Mouse (Mus musculus) hindbrain, postnatal 0 days (tissue): Measurements from ENCODE around the gene Hsd17b1. TPM values are rescaled to one million over a fixed set of nuclear protein-coding genes. Genes with fewer than 3 reads are reported as not detected.
A peak's percentile ranks its signal among the peaks of the same experiment; 100 is the strongest.

Experiments
- ATAC-seq: fragments of 200-750 bp; cut with Nextera tagmentation; 2 replicates; pipeline ENCODE4 v1.8.0; 2017; ENCODE audit warnings: mild to moderate bottlenecking, moderate TSS enrichment, moderate library complexity
- DNase-seq: peaks from one replicate; pipeline ENCODE4 v3.0.0-alpha.2; 2015; ENCODE audit warnings: low spot score
- H3K27ac ChIP-seq: fragments of 300-500 bp; sonication (generic); 2 replicates; pipeline ENCODE4 v1.5.1; 2014; ENCODE audit warnings: mild to moderate bottlenecking
- H3K27me3 ChIP-seq: fragments of 300-500 bp; sonication (generic); 2 replicates; pipeline ENCODE4 v1.6.1; 2014; ENCODE audit warnings: low read length, mixed read lengths; ENCODE audit not compliant: insufficient read depth
- H3K36me3 ChIP-seq: fragments of 300-500 bp; sonication (generic); 2 replicates; pipeline ENCODE4 v1.6.1; 2014; ENCODE audit warnings: low read length, mixed read lengths; ENCODE audit not compliant: insufficient read depth
- H3K4me1 ChIP-seq: fragments of 300-500 bp; sonication (generic); 2 replicates; pipeline ENCODE4 v1.6.1; 2014; ENCODE audit warnings: antibody characterized with exemption, low read length, mixed read lengths; ENCODE audit not compliant: insufficient read depth
- H3K4me2 ChIP-seq: fragments of 300-500 bp; sonication (generic); 2 replicates; pipeline ENCODE4 v1.6.1; 2014; ENCODE audit warnings: low read depth, mild to moderate bottlenecking, low read length, moderate library complexity, mixed read lengths
- H3K4me3 ChIP-seq: fragments of 300-500 bp; sonication (generic); 2 replicates; pipeline ENCODE4 v1.5.1; 2014; ENCODE audit warnings: low read length
- H3K9ac ChIP-seq: fragments of 300-500 bp; sonication (generic); replicated peaks from 2 replicates; pipeline ENCODE4 v1.6.1; 2014; ENCODE audit warnings: mild to moderate bottlenecking, low read length, moderate library complexity, mixed read lengths
- H3K9me3 ChIP-seq: fragments of 300-500 bp; sonication (generic); 2 replicates; pipeline ENCODE4 v1.6.1; 2016; ENCODE audit warnings: low read length, mixed read lengths
- CTCF ChIP-seq: IDR thresholded peaks from 2 replicates; pipeline ENCODE4 v1.5.1; 2016; ENCODE audit warnings: antibody characterized with exemption, control low read depth, low read depth
- WGBS: fragments of 180-500 bp; shearing (Covaris S2); extraction: QIAGEN DNeasy Blood & Tissue Kit; methylation state at CpG from one replicate; pipeline ENCODE4 v1.1.7; 2014; 5-methylcytosine and 5-hydroxymethylcytosine counted together
- polyA plus RNA-seq: library from polyadenylated mRNA; unstranded; fragments of >200 nt; fragmentation: Nextera tagmentation; extraction: Ambion mirVana; gene quantifications from 2 replicates; pipeline ENCODE4 v1.2.1, GENCODE M21; 2015
- total RNA-seq: library from RNA; depleted of rRNA; stranded (reverse); fragments of >200 nt; gene quantifications from 2 replicates; pipeline ENCODE4 v1.2.3, GENCODE M21; 2014

Gene Hsd17b1
- total and polyA plus RNA-seq, 2 experiments from 2014 or later, result 0.16 TPM; not detected in 1

DNA sequence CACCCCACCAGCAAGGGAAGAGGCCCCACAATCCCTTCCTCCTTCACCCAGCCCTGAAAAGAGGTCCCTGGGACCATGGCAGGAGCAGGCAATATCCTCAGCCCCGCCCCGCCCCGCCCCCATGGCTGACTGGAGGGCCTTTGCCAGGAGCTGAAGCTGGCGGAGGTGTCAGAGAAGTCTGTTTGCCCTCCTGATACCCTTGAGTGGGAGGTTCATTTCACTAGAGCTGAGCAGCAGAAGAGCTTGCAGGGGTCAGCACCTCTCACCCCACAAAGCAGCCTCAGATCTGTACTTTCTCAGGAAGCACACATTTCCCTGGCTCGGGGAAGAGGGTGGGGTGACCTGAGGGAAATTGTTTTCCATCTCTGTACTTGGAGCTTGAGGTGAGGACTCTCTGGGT lies 19.5 kb upstream of the Hsd17b1 start:
- H3K4me3 ChIP-seq, result no peak overlapping the region
- 74% methylated on average over 5 of the region's 5 CpGs for whole genome bisulfite sequencing
- no peaks in the 10 kb centered on the region for H3K27me3 ChIP-seq
- H3K27ac ChIP-seq, result peak overlapping the region; percentile 16
- TF ChIP-seq CTCF, result no peak
- no peak for DNase-seq
- no peaks in the 10 kb centered on the region for H3K4me1 ChIP-seq
- no peak overlapping the region for H3K9ac ChIP-seq
- H3K4me2 ChIP-seq, result no peak overlapping the region
- ATAC-seq, result no peak
- H3K9me3 ChIP-seq, result no peaks in the 10 kb centered on the region
- peaks cover 51% of the 10 kb centered on the region for H3K36me3 ChIP-seq

DNA sequence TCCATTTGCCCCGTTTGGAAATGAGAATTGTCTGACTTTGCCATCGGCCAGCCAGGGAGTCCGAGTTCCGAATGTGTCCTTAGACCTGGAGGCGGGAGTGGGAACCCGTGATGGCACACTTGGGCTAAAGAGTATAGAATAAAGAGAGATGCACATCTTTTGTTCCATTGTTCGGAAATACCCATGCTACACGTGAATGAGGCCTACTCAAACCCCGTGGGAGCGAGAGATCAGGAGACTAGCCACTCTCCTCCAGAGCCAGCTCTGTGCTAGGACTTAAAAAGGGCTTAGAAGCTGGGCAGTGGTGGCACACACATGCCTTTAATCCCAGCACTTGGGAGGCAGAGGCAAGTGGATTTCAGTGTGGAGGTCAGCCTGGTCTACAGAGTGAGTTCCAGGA lies 18.7 kb upstream of the Hsd17b1 start:
- Histone ChIP-seq H3K27me3 (no peaks in the 10 kb centered on the region), H3K4me1 (no peaks in the 10 kb centered on the region), H3K9ac (no peak overlapping the region), H3K4me2 (no peak overlapping the region), H3K36me3 (peaks cover 43% of the 10 kb centered on the region), H3K27ac (peak overlapping the region; percentile 70; the same call in 1 of the 2 replicates), H3K9me3 (no peaks in the 10 kb centered on the region), H3K4me3 (no peak overlapping the region)
- no peak for TF ChIP-seq CTCF
- no peak for ATAC-seq
- no peak for DNase-seq
- 70% methylated on average over 10 of the region's 10 CpGs for WGBS

DNA sequence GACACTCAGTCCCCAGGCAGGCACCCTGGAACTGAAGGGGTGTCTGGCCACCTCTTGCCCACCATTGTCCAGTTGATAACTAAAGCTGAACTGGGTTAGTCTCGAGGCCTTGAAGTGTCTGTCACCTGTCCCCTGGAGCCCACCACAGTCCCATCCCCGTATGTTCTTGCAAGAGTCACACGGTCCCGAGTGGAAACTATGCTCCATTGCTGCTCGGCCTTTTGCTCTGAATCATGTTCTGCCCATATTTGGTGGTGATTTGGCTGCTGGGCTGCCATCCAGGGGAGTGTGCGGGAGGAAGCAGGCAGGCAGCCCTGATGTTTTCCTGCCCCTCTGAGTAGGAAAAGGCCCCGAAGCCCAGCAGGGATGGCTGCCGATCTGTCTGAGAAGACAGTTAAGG lies 18.1 kb upstream of the Hsd17b1 start:
- ATAC-seq, result peak; percentile 25; the same call in 1 of the 2 replicates
- TF ChIP-seq CTCF, result no peak
- Histone ChIP-seq H3K27me3 (no peaks in the 10 kb centered on the region), H3K4me3 (no peak overlapping the region), H3K27ac (peak overlapping the region; percentile 70), H3K4me1 (no peaks in the 10 kb centered on the region), H3K9ac (no peak overlapping the region), H3K4me2 (no peak overlapping the region), H3K36me3 (peaks cover 43% of the 10 kb centered on the region), H3K9me3 (no peaks in the 10 kb centered on the region)
- DNase-seq, result peak; percentile 46
- WGBS, result 28% methylated on average over 8 of the region's 8 CpGs

DNA sequence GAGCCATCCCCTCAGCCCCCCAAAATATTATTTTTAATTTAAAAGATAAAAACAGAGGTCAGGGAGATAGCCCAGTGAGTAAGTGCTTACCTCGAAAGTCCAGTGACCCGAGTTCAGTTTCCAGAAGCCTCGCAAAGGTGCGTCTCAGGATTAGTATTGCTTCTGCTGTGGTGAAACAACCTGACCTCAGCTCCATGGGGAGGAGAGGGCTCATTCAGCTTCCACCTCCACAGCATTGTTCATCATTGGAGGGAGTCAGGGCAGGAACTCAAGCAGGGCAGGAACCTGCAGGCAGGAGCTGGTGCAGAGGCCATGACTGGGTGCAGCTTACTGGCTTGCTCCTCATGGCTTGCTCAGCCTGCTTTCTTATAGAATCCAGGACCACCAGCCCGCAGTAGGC lies 17.2 kb upstream of the Hsd17b1 start:
- WGBS, result 89% methylated on average over 5 of the region's 5 CpGs
- H3K36me3 ChIP-seq, result peaks cover 34% of the 10 kb centered on the region

DNA sequence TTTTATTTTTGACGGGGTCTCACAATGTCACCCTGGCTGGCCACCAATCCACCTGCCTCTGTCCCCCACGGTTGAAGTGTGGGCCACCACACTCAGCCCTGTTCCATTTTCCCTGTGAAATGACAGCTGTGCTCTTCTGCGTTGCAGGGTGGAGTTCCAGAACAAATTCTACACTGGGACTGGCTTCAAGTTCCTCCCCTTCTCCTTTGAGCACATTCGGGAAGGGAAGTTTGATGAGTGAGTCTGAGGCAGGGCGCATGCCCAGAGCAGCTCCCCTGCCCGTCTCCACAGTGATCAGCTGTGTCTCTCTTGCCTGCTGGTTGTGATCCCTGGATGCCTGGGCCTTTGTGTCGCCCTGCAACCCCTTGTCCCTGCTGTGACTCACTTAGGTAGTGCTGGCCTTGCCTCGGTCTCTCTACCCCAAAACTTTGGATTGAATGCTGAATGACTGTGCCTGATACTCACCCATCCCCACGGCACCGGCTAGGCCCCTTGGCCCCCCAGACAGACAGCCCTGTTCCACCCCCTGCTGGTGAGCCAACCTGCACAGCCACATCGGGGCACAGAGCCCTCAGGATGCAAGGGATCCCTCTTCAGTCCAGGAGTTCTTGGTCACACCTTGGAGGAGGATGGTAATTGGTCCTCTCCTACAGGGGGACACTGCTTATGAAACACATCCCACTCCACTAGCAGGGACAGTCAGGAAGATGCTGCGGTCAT lies 15.9 kb upstream of the Hsd17b1 start:
- DNase-seq, result no peak
- H3K27me3 ChIP-seq, result no peaks in the 10 kb centered on the region
- H3K9ac ChIP-seq, result no peak overlapping the region
- TF ChIP-seq CTCF, result no peak
- no peak for ATAC-seq
- no peaks in the 10 kb centered on the region for H3K4me1 ChIP-seq
- no peak overlapping the region for H3K4me2 ChIP-seq
- H3K4me3 ChIP-seq, result no peak overlapping the region
- H3K27ac ChIP-seq, result 0 out of 2 replicates have a peak overlapping the region, but pooled peaks have one; percentile 70
- H3K36me3 ChIP-seq, result peaks cover 21% of the 10 kb centered on the region
- H3K9me3 ChIP-seq, result no peaks in the 10 kb centered on the region
- 71% methylated on average over 12 of the region's 12 CpGs for WGBS

More for the DNA sequence above, 17.2 kb upstream of the Hsd17b1 start:
- Histone ChIP-seq H3K9ac (no peak overlapping the region), H3K4me1 (no peaks in the 10 kb centered on the region), H3K4me3 (no peak overlapping the region), H3K27ac (no peak overlapping the region), H3K4me2 (no peak overlapping the region), H3K27me3 (no peaks in the 10 kb centered on the region), H3K9me3 (no peaks in the 10 kb centered on the region)
- DNase-seq, result no peak
- no peak for ATAC-seq
- no peak for TF ChIP-seq CTCF

DNA sequence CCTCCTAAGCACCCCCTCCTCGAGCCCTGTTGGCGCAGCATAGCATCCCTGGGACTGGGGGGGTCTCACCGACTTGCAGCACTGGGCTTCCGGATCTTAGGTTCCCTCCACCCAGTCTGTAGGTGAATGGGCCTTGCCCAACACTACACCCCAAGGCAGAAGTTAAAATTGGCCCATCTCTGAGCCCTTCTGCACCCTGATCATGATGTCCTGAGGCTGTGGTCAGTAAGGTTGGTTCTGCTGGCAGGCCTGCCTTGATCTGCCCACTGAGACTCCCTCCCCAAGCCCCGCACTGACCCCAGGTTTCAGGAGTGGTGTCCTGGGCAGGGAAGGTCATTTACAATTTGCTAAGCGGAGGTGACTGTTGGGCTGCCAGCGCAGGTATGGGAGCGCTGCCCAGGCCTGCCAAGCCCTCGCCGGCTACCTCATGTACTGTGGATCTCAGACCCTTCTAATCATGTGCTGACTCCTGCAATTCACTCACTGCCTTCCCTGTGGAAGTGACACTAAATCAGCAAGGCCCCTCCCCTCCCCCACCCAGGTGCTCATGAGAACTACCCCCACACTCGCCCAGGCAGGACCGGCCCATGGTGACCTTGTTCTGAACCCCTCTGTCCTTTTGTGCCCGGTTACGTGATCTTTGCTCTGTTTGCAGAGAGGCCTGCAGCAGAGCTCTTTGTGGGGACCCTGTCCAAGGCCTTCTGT lies 15.1 kb upstream of the Hsd17b1 start:
- DNase-seq (no peak), ATAC-seq (no peak)
- Histone ChIP-seq H3K4me1 (no peaks in the 10 kb centered on the region), H3K9me3 (no peaks in the 10 kb centered on the region), H3K4me2 (no peak overlapping the region), H3K4me3 (no peak overlapping the region), H3K27ac (peak overlapping the region; percentile 70; the same call in 1 of the 2 replicates), H3K36me3 (peaks cover 19% of the 10 kb centered on the region), H3K27me3 (no peaks in the 10 kb centered on the region), H3K9ac (no peak overlapping the region)
- no peak for TF ChIP-seq CTCF
- 79% methylated on average over 14 of the region's 14 CpGs for WGBS
